Mouse (Mus musculus) cerebellum, postnatal 25 days (tissue): ENCODE measurements around the gene Rbfox1.

ENCODE experiments used
- DNase-seq, 2 experiments: peaks; one replicate each; pipeline ENCODE4 v3.0.0; 2021; ENCODE audit warnings: mixed read lengths in 2 of 2

Rbfox1 gene

GRCm38 (mm10) chr16:7159827-7160217 is 1274.7 kb downstream of the Rbfox1 start:
- DNase-seq, result no peak

GRCm38 (mm10) chr16:7162168-7162567 is 1277.0 kb downstream of the Rbfox1 start:
- no peak for DNase-seq

GRCm38 (mm10) chr16:7163688-7164087 is 1278.5 kb downstream of the Rbfox1 start:
- DNase-seq, result no peak

GRCm38 (mm10) chr16:7164153-7164737 is 1279.1 kb downstream of the Rbfox1 start:
- no peak for DNase-seq

GRCm38 (mm10) chr16:7175960-7176359 is 1290.8 kb downstream of the Rbfox1 start:
- no peak for DNase-seq

- peak; percentile 78 to 88 for DNase-seq
Measured at GRCm38 (mm10) chr16:7187788-7188187, 1302.6 kb downstream of the Rbfox1 start.

GRCm38 (mm10) chr16:7193535-7193934 is 1308.4 kb downstream of the Rbfox1 start:
- DNase-seq, result no peak

GRCm38 (mm10) chr16:7197953-7198352 is 1312.8 kb downstream of the Rbfox1 start:
- DNase-seq, result no peak

- peak; percentile 61 to 68 for DNase-seq
Measured at GRCm38 (mm10) chr16:7200239-7200638, 1315.1 kb downstream of the Rbfox1 start.

GRCm38 (mm10) chr16:7201816-7202215 is 1316.7 kb downstream of the Rbfox1 start:
- no peak for DNase-seq

GRCm38 (mm10) chr16:7206116-7206900 is 1321.2 kb downstream of the Rbfox1 start:
- no peak for DNase-seq

- DNase-seq, result no peak
Measured at GRCm38 (mm10) chr16:7207599-7207998, 1322.4 kb downstream of the Rbfox1 start.

- no peak for DNase-seq
Measured at GRCm38 (mm10) chr16:7212756-7213155, 1327.6 kb downstream of the Rbfox1 start.

- DNase-seq, result no peak
Measured at GRCm38 (mm10) chr16:7223265-7223664, 1338.1 kb downstream of the Rbfox1 start.

GRCm38 (mm10) chr16:7226000-7226399 is 1340.8 kb downstream of the Rbfox1 start:
- DNase-seq, result peak; percentile 80 to 87

- DNase-seq, result peak; percentile 45 to 62
Measured at GRCm38 (mm10) chr16:7228246-7228645, 1343.1 kb downstream of the Rbfox1 start.

- DNase-seq, result no peak
Measured at GRCm38 (mm10) chr16:7229232-7229631, 1344.1 kb downstream of the Rbfox1 start.

GRCm38 (mm10) chr16:7241627-7242026 is 1356.5 kb downstream of the Rbfox1 start:
- DNase-seq, result peak; percentile 61 to 71

- DNase-seq, result no peak
Measured at GRCm38 (mm10) chr16:7242501-7242900, 1357.3 kb downstream of the Rbfox1 start.

GRCm38 (mm10) chr16:7244382-7244781 is 1359.2 kb downstream of the Rbfox1 start:
- DNase-seq, result no peak

GRCm38 (mm10) chr16:7251696-7252095 is 1366.5 kb downstream of the Rbfox1 start:
- no peak for DNase-seq

- DNase-seq, result peak; percentile 14 to 33
Measured at GRCm38 (mm10) chr16:7257366-7257765, 1372.2 kb downstream of the Rbfox1 start.

- no peak for DNase-seq
Measured at GRCm38 (mm10) chr16:7263261-7263660, 1378.1 kb downstream of the Rbfox1 start.

GRCm38 (mm10) chr16:7265715-7266114 is 1380.6 kb downstream of the Rbfox1 start:
- DNase-seq, result no peak
